ENCODE assay signal across 32 mouse cellular contexts in the genomic region with DNA sequence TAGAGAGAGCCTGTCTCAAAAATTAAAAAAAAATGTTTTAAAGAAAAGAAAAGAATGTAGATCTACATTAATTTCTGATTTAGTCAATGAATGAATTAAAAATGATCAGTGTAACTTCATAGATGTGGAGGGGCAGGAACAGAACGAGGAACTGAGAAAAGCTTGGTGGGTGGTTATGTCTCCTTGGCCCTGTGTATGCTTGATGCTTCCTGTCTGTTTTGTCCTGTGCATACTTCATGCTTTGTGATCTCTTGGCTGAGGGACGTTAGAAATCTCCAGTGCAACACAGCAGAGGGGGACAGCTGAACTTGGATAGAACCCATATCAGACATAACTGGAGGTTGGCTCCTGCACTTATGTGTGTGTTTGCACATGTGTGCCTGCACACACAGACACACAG. TPM values are rescaled to one million over a fixed set of nuclear protein-coding genes. Genes with fewer than 3 reads are reported as not detected.
"Had no signal": no experiment of that assay in that cellular context is flagged by ENCODE, and none has a peak within 500 bp of the region (broad histone marks: within the 10 kb centered on the region; RNA-seq: fewer than 3 reads in every experiment).

No protein-coding gene starts in this region.

- H3K27ac ChIP-seq: heart, adult 2 months; heart, embryonic 13.5 days; heart, embryonic 15.5 days; hindbrain, embryonic 13.5 days; kidney, embryonic 15.5 days; limb, embryonic 13.5 days; liver, embryonic 12.5 days; liver, embryonic 14.5 days had no signal

- DNase-seq: gastrocnemius, postnatal 14 days; gastrocnemius, postnatal 36 days; heart, adult 2 months; heart, postnatal 14 days; heart, postnatal 36 days; kidney, adult 11 months; kidney, adult 2 months; kidney, adult 9 months; kidney, postnatal 14 days; kidney, postnatal 36 days; layer of hippocampus, adult 9-11 months; layer of hippocampus, postnatal 36 days; left cerebral cortex, postnatal 4 days had no signal

- ATAC-seq: hindbrain, postnatal 0 days; intestine, embryonic 16.5 days; liver, embryonic 12.5 days had no signal

- H3K36me3 ChIP-seq: hindbrain, embryonic 15.5 days had no signal

- H3K4me3 ChIP-seq: heart, adult 2 months; heart, embryonic 13.5 days; heart, embryonic 15.5 days; hindbrain, embryonic 13.5 days; hindbrain, embryonic 15.5 days; kidney, embryonic 15.5 days; limb, embryonic 13.5 days; limb, embryonic 15.5 days; liver, embryonic 12.5 days had no signal

- H3K27me3 ChIP-seq: heart, embryonic 13.5 days; heart, embryonic 15.5 days; hindbrain, embryonic 13.5 days; hindbrain, embryonic 15.5 days; kidney, embryonic 15.5 days; limb, embryonic 13.5 days; limb, embryonic 15.5 days; liver, embryonic 12.5 days had no signal

RNA-seq across cellular contexts. Expression of gene Heatr4, which starts 12.6 kb away (rescaled TPM):
- total RNA-seq: gastrocnemius, adult 8-10 months; gastrocnemius, postnatal 14 days; gastrocnemius, postnatal 36 days; heart, adult 2 months; heart, postnatal 14 days; heart, postnatal 36 days; hematopoietic stem cell, adult 5-6 weeks; layer of hippocampus, postnatal 36 days; left cerebral cortex, adult 18-20 months; left cerebral cortex, adult 8-10 months; left cerebral cortex, postnatal 10 days; left cerebral cortex, postnatal 25 days; liver, adult 2 months had no signal

RNA-seq across cellular contexts. Expression of gene Gm49366, which starts 41.5 kb away (rescaled TPM):
- total RNA-seq: gastrocnemius, adult 8-10 months; gastrocnemius, postnatal 14 days; gastrocnemius, postnatal 36 days; heart, adult 2 months; heart, postnatal 14 days; hematopoietic stem cell, adult 5-6 weeks; hindbrain, postnatal 0 days; layer of hippocampus, postnatal 14 days; left cerebral cortex, postnatal 10 days; left cerebral cortex, postnatal 25 days; left cerebral cortex, postnatal 4 days; liver, adult 2 months had no signal
